Mouse (Mus musculus) G1E (cell line): ENCODE measurements at regions not wholly inside any gene's neighbourhood (a gene's known extent, or its start where the extent isn't known, plus 50 kb on each side); places are given as distances from the start of the nearest gene placed in this dataset.

Experiments
- ATAC-seq: 2 replicates; pipeline ENCODE4 v1.8.0; 2016; ENCODE audit warnings: mild to moderate bottlenecking; ENCODE audit not compliant: insufficient number of reproducible peaks, poor library complexity, low FRiP score, severe bottlenecking; ENCODE audit errors: extremely low read depth
- DNase-seq: peaks from one replicate; pipeline ENCODE4 v3.0.0; 2012; ENCODE audit warnings: low spot score
- H3K27me3 ChIP-seq: 2 replicates; pipeline ENCODE4 v1.6.1; 2012; ENCODE audit warnings: mild to moderate bottlenecking, low read length, inconsistent platforms; ENCODE audit not compliant: insufficient read depth
- H3K36me3 ChIP-seq: replicated peaks from 2 replicates; pipeline ENCODE3; 2012; ENCODE audit warnings: mild to moderate bottlenecking, inconsistent platforms
- H3K4me1 ChIP-seq: 2 replicates; pipeline ENCODE4 v1.6.1; 2012; ENCODE audit warnings: low read depth, low read length, inconsistent platforms, mixed read lengths; ENCODE audit not compliant: insufficient read depth
- H3K4me3 ChIP-seq: 2 replicates; pipeline ENCODE4 v1.5.1; 2012; ENCODE audit warnings: low read depth, mild to moderate bottlenecking, inconsistent platforms, low read length, moderate library complexity, mixed read lengths
- H3K9me3 ChIP-seq: replicated peaks from 2 replicates; pipeline ENCODE4 v1.6.1; 2012; ENCODE audit warnings: inconsistent platforms
- CTCF ChIP-seq: IDR thresholded peaks from 2 replicates; pipeline ENCODE4 v1.5.1; 2012; ENCODE audit warnings: low read depth, low read length, inconsistent platforms, mixed read lengths
- GATA1 ChIP-seq: IDR thresholded peaks from 2 replicates; pipeline ENCODE4 v1.6.1; 2012; ENCODE audit warnings: borderline replicate concordance, low read length, inconsistent platforms, mixed read lengths
- GATA2 ChIP-seq: IDR thresholded peaks from 2 replicates; pipeline ENCODE4 v1.6.1; 2012; ENCODE audit warnings: low read depth, low read length, inconsistent platforms, borderline replicate concordance
- POLR2AphosphoS5 ChIP-seq: IDR thresholded peaks from 2 replicates; pipeline ENCODE4 v1.6.1; 2012; ENCODE audit warnings: low read depth, low read length, inconsistent platforms; ENCODE audit not compliant: insufficient replicate concordance
- TAL1 ChIP-seq: conservative IDR thresholded peaks from 2 replicates; pipeline ENCODE4 v1.6.1; 2012; ENCODE audit warnings: low read depth, low read length, inconsistent platforms, mixed read lengths

DNA sequence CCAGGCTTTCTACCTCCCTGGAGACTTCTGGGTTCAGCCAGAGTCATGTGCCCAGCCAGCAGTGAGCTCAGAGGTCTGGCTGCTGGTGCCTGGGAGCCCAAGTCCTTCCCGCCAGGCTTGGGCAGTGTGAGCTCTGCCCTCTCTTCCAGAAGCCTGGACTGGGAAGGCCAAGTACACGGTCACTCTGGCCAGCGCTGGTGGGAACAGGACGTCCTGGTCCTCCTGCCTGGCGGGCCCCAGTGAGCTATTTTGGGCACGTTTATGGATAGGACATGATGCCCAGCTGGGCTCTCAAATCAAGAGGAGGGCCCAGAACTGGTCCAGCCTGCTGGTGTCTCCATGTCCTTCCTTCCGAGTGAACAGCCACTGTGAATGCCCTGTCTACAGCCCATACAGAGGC lies 87.3 kb upstream of the Ptpn1 start:
- no peak for TF ChIP-seq POLR2AphosphoS5
- no peak for TF ChIP-seq GATA2
- no peak for TF ChIP-seq GATA1
- TF ChIP-seq TAL1 = no peak
- no peak for TF ChIP-seq CTCF
- H3K27me3 ChIP-seq = peaks cover 52% of the 10 kb centered on the region
- ATAC-seq = no peak
- no peak overlapping the region for H3K4me3 ChIP-seq
- H3K9me3 ChIP-seq = no peaks in the 10 kb centered on the region
- H3K4me1 ChIP-seq = peaks cover 64% of the 10 kb centered on the region
- no peaks in the 10 kb centered on the region for H3K36me3 ChIP-seq
- no peak for DNase-seq

DNA sequence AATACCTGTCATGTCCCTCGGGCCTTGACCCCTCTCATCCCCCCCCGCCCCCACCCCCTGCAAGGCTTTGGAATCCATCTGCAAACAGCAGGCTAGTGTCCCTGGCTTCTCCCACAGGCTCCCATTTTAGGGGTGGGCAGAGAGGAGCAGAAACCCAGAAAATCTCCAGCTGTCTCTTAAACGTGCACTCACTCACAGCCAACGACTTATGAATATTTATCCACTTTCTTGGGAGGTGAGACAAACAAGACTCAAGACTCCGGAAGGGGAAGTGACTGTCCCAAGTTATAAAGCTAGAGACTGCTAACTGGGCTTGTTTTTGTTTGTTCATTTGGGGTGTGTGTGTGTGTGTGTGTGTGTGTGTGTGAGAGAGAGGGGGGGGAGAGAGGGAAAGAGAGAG lies 87.9 kb upstream of the Ptpn1 start:
- DNase-seq (no peak), ATAC-seq (no peak)
- Histone ChIP-seq H3K27me3 (peaks cover 50% of the 10 kb centered on the region), H3K36me3 (no peaks in the 10 kb centered on the region), H3K9me3 (no peaks in the 10 kb centered on the region), H3K4me1 (peaks cover 67% of the 10 kb centered on the region), H3K4me3 (no peak overlapping the region)
- TF ChIP-seq TAL1 (no peak), GATA2 (no peak), GATA1 (no peak), POLR2AphosphoS5 (no peak), CTCF (no peak)

DNA sequence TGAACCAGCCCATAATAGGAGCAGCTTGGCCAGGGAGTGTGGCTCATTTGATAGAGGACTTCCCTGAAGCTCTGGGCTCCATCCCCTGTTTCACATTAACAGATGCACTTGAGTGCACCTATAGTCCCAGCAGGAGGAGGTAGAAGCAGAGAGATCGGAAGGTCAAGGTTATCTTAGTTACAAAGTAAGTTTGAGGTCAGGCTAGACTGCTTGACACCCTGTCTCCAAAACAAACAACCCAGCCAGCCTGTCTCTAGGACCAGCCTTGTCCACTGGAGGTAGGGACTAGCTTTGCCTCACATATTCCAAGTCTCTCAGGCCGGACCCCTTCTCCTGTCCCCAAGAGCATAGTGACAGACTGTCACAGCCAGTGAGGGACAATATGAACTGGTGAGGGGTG lies 88.9 kb upstream of the Ptpn1 start:
- ATAC-seq = no peak
- no peak for DNase-seq

DNA sequence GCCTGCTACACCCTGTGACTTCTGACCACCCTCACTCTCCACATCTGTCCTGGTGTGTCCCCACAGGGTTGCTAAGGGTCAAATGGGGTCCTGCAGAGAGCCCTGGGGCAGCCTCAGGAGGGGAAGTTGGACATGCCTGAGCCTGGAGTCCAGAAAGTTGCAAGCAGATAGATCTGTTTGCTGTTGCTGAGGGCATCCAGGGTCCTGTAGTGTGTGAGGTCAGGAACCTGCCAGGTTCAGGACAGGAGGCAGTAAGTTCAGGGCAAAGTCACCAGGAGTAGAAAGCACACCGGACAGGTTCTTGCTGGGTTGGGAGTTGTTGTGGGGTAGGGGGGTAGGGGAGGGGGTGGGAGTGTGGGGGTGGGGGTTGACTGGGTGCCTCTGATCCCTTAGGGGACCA lies 89.4 kb upstream of the Ptpn1 start:
- Histone ChIP-seq H3K27me3 (peaks cover 43% of the 10 kb centered on the region), H3K9me3 (no peaks in the 10 kb centered on the region), H3K4me1 (peaks cover 74% of the 10 kb centered on the region), H3K4me3 (no peak overlapping the region; the same call in 1 of the 2 replicates), H3K36me3 (no peaks in the 10 kb centered on the region)
- DNase-seq (no peak), ATAC-seq (no peak)
- TF ChIP-seq GATA2 (no peak), GATA1 (no peak), TAL1 (no peak), CTCF (no peak), POLR2AphosphoS5 (no peak)

More for the DNA sequence above, 88.9 kb upstream of the Ptpn1 start:
- H3K4me3 ChIP-seq = no peak overlapping the region
- H3K9me3 ChIP-seq = no peaks in the 10 kb centered on the region
- H3K27me3 ChIP-seq = peaks cover 41% of the 10 kb centered on the region
- H3K4me1 ChIP-seq = peaks cover 73% of the 10 kb centered on the region
- H3K36me3 ChIP-seq = no peaks in the 10 kb centered on the region
- TF ChIP-seq TAL1 (no peak), GATA1 (no peak), CTCF (no peak), GATA2 (no peak), POLR2AphosphoS5 (no peak)

DNA sequence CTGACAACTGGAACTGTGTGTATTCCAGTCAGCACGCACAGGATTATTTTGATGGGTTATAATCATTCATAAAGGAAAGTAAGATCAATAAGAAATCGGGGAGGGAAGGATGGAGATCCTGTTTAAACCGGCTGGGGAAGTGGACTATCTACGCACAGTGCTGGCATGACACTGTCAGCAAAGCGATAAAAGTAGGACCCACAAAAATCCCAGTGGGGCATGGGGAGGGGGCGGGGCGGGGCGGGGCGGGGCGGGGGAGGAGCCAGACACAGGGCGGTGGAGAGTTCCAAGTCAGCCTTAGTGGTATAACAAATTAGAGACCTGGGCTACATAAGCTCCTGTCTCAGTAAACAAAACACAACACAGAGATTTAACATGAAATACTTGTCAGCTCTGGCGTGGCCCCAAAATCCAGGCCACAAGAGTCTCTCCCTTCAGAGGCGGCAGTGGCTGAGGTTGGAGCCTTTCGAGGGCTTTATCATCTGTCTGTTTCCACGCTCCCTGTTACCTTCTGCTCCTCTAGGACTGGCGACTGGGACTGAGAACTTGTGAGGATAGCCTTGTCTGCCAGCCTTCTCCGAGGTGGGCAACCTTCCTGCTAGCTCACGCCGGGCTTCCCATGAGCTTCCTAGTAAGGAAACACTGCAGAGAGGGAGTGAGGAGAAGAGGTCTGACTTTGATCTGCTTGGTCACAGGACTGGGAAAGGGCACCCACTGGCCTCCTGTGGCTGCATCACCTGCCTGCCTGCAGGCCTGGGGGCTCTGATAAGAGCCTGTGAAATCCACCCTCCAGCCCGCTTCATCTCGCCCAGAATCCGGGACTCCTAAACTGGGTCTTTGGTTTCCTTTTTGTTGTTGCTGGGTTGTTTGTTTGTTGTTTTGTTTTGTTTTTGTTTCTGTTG lies 90.3 kb upstream of the Ptpn1 start:
- ATAC-seq (0 out of 2 replicates have a peak, but pooled peaks have one; percentile 1), DNase-seq (peak; percentile 63)
- TF ChIP-seq TAL1 = peak; percentile 77
- TF ChIP-seq GATA2 = no peak
- Histone ChIP-seq H3K9me3 (no peaks in the 10 kb centered on the region), H3K4me3 (peak overlapping the region; percentile 58; the same call in 1 of the 2 replicates), H3K27me3 (peaks cover 42% of the 10 kb centered on the region), H3K36me3 (no peaks in the 10 kb centered on the region), H3K4me1 (peaks cover 74% of the 10 kb centered on the region)

DNA sequence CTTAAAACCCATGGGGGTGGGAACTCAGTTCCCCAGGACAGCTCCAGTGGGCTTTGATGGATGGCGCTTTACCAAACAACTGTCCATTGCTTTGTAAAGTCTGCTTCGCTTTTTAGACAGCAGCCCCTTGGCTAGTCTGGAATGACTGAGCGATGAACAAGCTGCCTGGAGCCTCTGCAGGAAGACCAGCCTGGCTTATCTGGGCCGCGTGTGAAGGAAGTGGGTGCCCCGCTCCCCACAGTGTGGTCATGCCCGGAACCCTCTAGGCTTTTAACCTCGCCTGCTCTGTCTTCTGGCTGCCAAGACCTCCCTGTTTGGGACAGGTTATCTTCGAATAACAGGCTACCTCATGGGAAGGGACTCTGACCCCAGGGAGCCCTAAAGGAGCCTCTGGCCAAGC lies 91.5 kb upstream of the Ptpn1 start:
- ATAC-seq (peak; percentile 54), DNase-seq (peak; percentile 70)
- peaks cover 39% of the 10 kb centered on the region for H3K27me3 ChIP-seq
- no peak for TF ChIP-seq CTCF
- peak; percentile 38; the same call in 1 of the 2 replicates for TF ChIP-seq TAL1
- peaks cover 1% of the 10 kb centered on the region for H3K9me3 ChIP-seq
- peak overlapping the region; percentile 69; the same call in 1 of the 2 replicates for H3K4me3 ChIP-seq
- peaks cover 84% of the 10 kb centered on the region for H3K4me1 ChIP-seq
- no peaks in the 10 kb centered on the region for H3K36me3 ChIP-seq
